Mouse (Mus musculus) heart, postnatal 36 days (tissue): ENCODE data around the gene Cbarp. TPM values are rescaled to one million over a fixed set of nuclear protein-coding genes. Genes with fewer than 3 reads are reported as not detected.

Source experiments
- DNase-seq, 2 experiments: peaks; one replicate each; pipeline ENCODE4 v3.0.0; 2021 to 2022
- intact Hi-C: fragments of 180-260 bp; cut with DNase I; formaldehyde crosslinking; loops from one replicate; pipeline ENCODE4 v1.15.1; 2025
- total RNA-seq, 2 experiments: library from RNA; stranded (reverse); gene quantifications; 2 replicates each; pipeline ENCODE4 v1.2.3; 2021

Gene Cbarp
- total RNA-seq: 1 to 10 TPM; 2.0 to 4.7 TPM

GRCm38 (mm10) chr10:80140666-80141035 lies at the start of gene Cbarp:
Gene Cbarp, minus strand, starts transcription at chr10:80140835.
- intact Hi-C loops: loop anchor here (2.0 kb wide), 1 partner anchor 156 kb away; the partner anchor contains the start of gene Tmem259
- no peak for DNase-seq

- DNase-seq: no peak
- intact Hi-C loops: no loop called here
Measured at GRCm38 (mm10) chr10:80189999-80190398, 49.4 kb upstream of the Cbarp start.

DNA sequence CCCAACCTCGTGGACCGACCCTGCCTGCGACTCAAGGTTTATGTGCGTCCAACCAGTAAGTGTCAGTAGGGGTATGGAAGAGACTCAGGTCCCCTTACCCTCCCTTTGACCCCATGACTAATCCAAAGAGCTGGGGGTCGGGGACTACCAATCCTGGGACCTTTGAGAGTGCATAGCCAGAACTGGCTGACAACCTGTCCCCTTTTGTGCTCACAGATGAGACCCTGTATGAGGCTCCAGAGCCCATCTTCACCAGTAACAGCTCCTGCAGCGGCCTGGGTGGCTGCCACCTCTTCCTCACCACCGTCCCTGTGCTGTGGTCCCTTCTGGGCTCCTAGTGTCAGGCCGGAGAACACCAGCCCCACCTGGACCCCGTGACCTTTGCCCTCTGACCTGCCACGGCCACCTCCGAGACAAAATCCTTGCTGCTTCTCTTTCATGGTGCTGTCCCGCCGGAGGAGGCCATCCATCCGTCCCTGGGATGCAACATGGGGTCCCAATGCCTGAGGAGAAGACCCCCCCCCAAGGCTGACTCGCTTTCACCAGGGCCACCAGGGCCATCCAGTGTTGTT lies 47.9 kb upstream of the Cbarp start:
- intact Hi-C loops: no loop called here
- DNase-seq: no peak

GRCm38 (mm10) chr10:80187739-80188138 lies 47.1 kb upstream of the Cbarp start:
- DNase-seq: no peak

DNA sequence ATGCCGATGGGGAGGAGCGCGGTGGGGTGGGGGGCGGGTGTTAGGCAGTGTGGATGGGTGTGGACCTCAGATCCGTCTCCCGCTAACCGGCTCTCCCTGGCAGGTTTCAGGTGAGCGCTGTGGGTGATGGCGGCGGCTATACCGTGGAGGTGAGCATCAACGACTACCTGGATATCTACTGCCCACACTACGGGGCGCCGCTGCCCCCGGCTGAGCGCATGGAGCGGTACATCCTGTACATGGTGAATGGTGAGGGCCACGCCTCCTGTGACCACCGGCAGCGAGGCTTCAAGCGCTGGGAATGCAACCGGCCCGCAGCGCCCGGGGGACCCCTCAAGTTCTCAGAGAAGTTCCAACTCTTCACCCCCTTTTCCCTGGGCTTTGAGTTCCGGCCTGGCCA lies 46.0 kb upstream of the Cbarp start:
- intact Hi-C loops: no loop called here
- no peak for DNase-seq

More at GRCm38 (mm10) chr10:80187739-80188138, 47.1 kb upstream of the Cbarp start:
- intact Hi-C loops: no loop called here

GRCm38 (mm10) chr10:80182547-80182946 lies 41.9 kb upstream of the Cbarp start:
- intact Hi-C loops: no loop called here
- DNase-seq: no peak

GRCm38 (mm10) chr10:80180823-80181222 lies 40.2 kb upstream of the Cbarp start:
- intact Hi-C loops: no loop called here

DNA sequence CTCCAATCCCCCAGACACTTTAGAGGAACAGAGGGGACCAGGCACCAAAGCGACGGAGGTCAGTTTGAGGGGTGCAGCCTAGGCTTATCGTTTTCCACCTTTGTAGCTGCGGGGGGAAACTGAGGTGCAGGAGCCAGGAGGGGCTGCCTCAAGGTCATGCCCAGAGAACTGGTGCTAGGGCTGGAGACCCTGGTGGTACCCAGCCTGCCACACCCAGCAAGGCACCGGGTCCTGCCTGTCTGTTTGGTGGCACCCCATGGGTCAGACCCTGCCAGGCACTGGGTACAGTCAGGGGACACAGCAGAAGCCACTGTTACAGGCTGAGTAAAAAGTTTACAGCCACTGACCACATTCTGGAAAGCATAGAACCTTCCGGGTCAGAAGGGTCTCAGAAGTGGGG lies 39.7 kb upstream of the Cbarp start:
- no peak for DNase-seq
- intact Hi-C loops: no loop called here

More at GRCm38 (mm10) chr10:80180823-80181222, 40.2 kb upstream of the Cbarp start:
- DNase-seq: no peak

DNA sequence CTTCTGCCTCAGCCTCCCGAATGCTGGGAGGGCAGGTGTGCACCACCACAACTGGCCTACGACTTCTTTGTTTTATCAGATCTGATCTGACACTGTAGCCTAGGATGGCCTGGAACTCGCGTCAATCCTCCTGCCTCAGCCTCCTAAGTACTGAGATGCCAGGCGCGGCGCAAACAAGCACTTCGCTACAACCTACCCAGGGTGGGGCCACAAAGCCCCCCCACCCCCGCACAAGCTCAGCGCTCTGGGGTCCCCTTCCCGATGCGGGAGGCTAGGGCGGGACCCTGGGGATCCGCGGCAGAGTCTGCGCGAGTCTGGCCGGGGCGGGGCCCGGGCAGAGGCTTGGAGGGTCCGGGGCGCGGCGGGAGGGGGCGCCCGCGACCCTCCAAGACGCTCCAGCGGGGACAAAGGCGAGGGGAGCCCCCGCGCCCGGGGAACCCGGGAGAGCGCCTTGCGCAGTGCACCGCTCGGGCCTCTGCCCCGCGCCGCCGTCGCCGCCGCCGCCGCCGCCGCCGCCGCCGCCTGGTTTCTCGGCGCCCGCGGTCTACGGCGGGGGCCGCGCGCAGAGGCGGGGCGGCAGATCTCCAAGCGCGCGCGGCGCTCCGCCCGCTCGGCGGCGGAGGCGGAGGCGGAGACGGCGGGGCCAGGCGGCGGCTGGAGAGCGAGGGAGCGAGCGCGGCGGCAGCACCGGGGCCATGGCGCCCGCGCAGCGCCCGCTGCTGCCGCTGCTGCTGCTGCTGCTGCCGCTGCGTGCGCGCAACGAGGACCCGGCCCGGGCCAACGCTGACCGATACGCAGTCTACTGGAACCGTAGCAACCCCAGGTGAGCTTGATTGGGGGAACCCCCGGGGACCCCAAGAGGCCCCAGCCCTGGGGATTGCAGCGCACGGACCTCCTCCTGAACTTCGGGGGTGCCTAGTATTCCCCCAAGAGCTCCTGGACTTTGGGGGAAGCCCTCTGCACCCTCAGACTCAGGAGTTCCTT lies 38.7 kb upstream of the Cbarp start, which contains the start of gene Efna2:
TSS of gene Efna2 (plus strand) at position 415 of the 984 bp plus-strand sequence.
- intact Hi-C loops: loop anchor here (5.0 to 10.0 kb wide), 2 partner anchors 168 to 195 kb away; partner anchors contain the start of gene Adamtsl5

DNA sequence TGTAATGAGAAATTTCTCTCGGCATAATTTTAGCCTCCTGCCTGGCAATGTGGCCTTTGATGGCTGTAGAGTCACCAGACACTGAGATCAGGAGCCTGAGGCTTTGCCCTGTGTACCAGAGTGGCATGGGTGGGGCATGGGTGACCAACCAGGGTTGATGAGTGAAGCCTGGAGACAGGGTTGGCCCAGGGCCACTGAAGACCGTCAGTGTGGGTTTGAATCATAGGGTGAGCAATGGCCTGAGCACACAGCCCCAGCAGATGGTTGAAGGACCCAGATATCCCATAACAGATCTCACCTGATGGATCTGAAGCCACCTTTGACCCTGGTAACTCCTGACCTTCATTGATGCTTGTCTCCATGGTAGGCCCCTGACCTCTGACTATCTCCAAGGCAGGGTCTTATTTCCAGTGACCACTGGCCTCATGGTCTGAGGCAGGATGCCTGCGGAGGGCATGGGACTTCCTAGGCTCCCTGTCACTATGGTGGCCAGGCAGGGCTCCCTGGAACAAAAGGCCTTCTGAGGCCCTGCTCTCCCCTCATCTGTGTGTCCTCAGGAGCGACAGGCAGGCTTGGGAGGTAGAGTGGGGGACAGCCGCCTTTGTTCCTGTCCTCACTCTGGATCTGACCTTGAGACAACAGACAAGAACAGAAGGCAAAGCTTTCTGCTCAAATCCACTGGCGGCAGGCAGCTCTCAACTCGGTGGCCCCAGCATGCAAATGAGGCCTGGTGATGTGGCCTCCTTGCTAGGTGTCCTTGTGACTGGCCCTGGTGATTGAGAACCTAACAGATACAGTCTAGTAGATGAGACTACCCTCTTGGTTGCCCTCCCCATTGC lies 37.0 kb upstream of the Cbarp start:
- intact Hi-C loops: loop anchor here (5.0 to 10.0 kb wide), 2 partner anchors 170 to 197 kb away; partner anchors contain the start of gene Adamtsl5
- no peak for DNase-seq

More for the DNA sequence above, 38.7 kb upstream of the Cbarp start, which contains the start of gene Efna2:
- DNase-seq: peak; percentile 54 to 64

DNA sequence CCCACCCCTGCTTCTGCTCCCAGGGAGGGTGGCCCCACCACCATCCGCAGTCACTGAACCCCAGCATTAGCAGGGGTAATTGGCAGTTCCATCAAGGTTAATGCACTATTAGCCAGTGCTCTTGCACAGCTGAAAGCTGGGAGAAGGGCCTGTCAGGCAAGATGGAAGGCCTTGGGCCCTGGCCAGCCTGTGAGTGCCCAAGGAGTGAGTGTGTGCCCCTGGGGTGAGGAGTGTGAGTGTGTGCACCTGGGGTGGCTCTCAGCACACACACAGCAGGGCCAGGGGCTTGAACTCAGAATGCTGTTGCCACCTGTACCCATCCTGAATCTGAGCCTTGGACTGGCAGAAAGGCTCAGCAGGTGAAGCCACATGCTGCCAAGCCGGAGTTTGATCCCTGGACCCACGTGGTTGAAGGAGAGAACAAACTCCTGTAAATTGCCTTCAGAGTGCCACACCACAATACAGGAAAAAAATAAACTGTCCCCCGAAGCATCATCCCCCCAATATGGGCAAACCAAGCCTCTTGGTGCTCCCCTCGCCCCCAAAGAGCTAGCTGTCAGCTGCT lies 35.7 kb upstream of the Cbarp start:
- no peak for DNase-seq
- intact Hi-C loops: loop anchor here (5.0 to 10.0 kb wide), 2 partner anchors 171 to 198 kb away; partner anchors contain the start of gene Adamtsl5

GRCm38 (mm10) chr10:80175536-80176269 lies 35.1 kb upstream of the Cbarp start:
- intact Hi-C loops: loop anchor here (1.0 to 10.0 kb wide), 3 partner anchors 70 to 199 kb away; partner anchors contain the start of gene Adamtsl5
- peak in 1 of 2 experiments; percentile 30 for DNase-seq

DNA sequence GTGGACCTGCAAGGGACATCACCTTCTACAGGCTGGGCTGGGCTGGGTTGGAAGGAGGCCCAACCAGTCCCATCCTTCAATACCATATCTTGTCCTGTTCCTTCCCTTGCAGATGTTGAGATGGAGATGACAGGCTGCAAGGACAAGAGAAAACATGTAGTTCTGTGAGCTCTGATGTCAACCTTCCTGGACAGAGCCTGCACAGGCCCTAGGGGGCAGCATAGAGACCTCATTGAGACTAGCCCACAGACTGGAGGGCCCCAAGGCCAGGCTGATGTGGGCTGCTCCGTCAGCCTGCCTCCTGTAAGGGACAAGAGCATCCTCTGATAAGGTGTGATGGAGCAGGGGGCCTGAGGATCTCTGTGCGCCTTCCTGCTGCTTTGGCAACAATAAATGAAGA lies 34.1 kb upstream of the Cbarp start:
- intact Hi-C loops: loop anchor here (1.0 to 10.0 kb wide), 3 partner anchors 71 to 200 kb away; partner anchors contain the start of gene Adamtsl5

GRCm38 (mm10) chr10:80173955-80174640 lies 33.5 kb upstream of the Cbarp start:
- no peak for DNase-seq
- intact Hi-C loops: loop anchor here (10.0 kb wide), 1 partner anchor 201 kb away; no protein-coding TSS in a partner anchor

More for the DNA sequence above, 34.1 kb upstream of the Cbarp start:
- DNase-seq: no peak

GRCm38 (mm10) chr10:80173358-80173757 lies 32.7 kb upstream of the Cbarp start:
- intact Hi-C loops: loop anchor here (10.0 kb wide), 1 partner anchor 201 kb away; no protein-coding TSS in a partner anchor
- DNase-seq: no peak

DNA sequence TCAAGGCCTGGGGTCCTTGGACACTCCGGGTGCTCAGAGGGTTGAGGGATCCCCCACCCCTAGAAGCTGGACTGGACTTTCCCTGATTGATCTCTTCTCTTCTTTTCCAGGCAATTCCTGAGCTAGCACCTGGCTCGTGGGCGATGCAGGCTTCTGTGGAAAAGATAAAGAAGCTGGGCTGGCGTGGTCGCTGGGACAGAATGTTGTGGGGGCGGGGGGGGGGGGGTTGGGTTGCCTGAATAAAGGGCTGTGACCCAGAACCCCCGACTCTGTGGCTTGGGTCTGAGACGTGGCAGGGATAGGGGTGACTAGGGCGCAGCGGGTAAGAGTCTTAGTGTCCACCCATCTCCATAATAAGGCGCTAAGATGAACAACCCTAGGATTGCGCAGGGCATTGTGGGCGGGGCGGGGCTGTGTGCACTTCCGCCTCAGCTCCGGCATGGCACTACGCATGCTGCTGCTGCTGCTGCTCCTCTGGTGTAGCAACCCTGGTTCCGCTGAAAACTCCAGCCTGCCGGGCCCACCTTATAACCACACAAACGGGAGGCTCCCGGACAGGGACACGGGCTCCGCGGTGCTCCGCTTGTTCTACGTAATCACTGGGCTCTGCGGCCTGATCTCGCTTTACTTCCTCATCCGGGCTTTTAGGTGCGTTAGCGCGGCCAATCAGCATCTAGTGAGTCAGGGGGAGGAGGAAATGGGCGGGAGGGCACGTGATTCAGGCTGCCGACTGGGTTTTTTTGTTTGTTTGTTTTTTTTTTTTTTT lies 32.1 kb upstream of the Cbarp start, which contains the start of gene 1600002K03Rik:
TSS of gene 1600002K03Rik (plus strand) at position 418 of the 766 bp plus-strand sequence.
- DNase-seq: peak; percentile 85 to 95
- intact Hi-C loops: loop anchor here (10.0 kb wide), 1 partner anchor 202 kb away; no protein-coding TSS in a partner anchor
